Mouse (Mus musculus) liver, adult 2 months (tissue): ENCODE data around the gene Agps. TPM values are rescaled to one million over a fixed set of nuclear protein-coding genes. Genes with fewer than 3 reads are reported as not detected.
A peak's percentile ranks its signal among the peaks of the same experiment; 100 is the strongest.

Source experiments
- DNase-seq: peaks from one replicate; pipeline ENCODE4 v3.0.0-alpha.2; 2011; ENCODE audit warnings: low read depth, low spot score; ENCODE audit errors: extremely low read depth
- H3K27ac ChIP-seq: fragments of 200-500 bp; replicated peaks from 2 replicates; pipeline ENCODE4 v1.5.1; 2012; ENCODE audit warnings: low read depth, mild to moderate bottlenecking, control low read depth, inconsistent platforms, low read length; ENCODE audit not compliant: insufficient read depth
- H3K27me3 ChIP-seq: fragments of 200-500 bp; 2 replicates; pipeline ENCODE4 v1.6.1; 2012; ENCODE audit warnings: mild to moderate bottlenecking, moderate library complexity, low read length, inconsistent platforms; ENCODE audit not compliant: control insufficient read depth, insufficient read depth
- H3K36me3 ChIP-seq: fragments of 200-500 bp; 2 replicates; pipeline ENCODE4 v1.6.1; 2012; ENCODE audit warnings: low read length, inconsistent platforms; ENCODE audit not compliant: control insufficient read depth, insufficient read depth
- H3K4me1 ChIP-seq: fragments of 200-500 bp; 2 replicates; pipeline ENCODE4 v1.6.1; 2011; ENCODE audit warnings: low read length; ENCODE audit not compliant: control insufficient read depth, insufficient read depth
- H3K4me3 ChIP-seq: fragments of 200-500 bp; 2 replicates; pipeline ENCODE4 v1.5.1; 2011; ENCODE audit warnings: low read depth, mild to moderate bottlenecking, control low read depth, low read length, moderate library complexity; ENCODE audit not compliant: insufficient read depth
- H3K79me2 ChIP-seq: fragments of 200-500 bp; 2 replicates; pipeline ENCODE4 v1.6.1; 2012; ENCODE audit warnings: inconsistent platforms, mild to moderate bottlenecking, low read length, moderate library complexity; ENCODE audit not compliant: control insufficient read depth, insufficient read depth
- H3K9ac ChIP-seq: fragments of 200-500 bp; 2 replicates; pipeline ENCODE4 v1.6.1; 2012; ENCODE audit warnings: low read depth, mild to moderate bottlenecking, control low read depth, inconsistent platforms, low read length
- CTCF ChIP-seq: fragments of 200-500 bp; IDR thresholded peaks from 2 replicates; pipeline ENCODE4 v1.5.1; 2011; ENCODE audit warnings: low read depth, low read length, control low read depth
- POLR2A ChIP-seq: fragments of 200-500 bp; IDR thresholded peaks from 2 replicates; pipeline ENCODE4 v1.6.1; 2011; ENCODE audit warnings: low read length, control low read depth; ENCODE audit not compliant: insufficient read depth; ENCODE audit errors: extremely low read depth
- WGBS: fragments of 180-500 bp; shearing (Covaris S2); methylation state at CpG from one replicate; pipeline ENCODE4 v1.1.7; 2018; 5-methylcytosine and 5-hydroxymethylcytosine counted together
- polyA plus RNA-seq: library from polyadenylated mRNA; depleted of rRNA; stranded (reverse); fragments of >200 nt; gene quantifications from 2 replicates; pipeline ENCODE4 v1.2.3, GENCODE M21; 2012
- total RNA-seq: library from RNA; depleted of rRNA; stranded (reverse); fragments of >200 nt; gene quantifications from 2 replicates; pipeline ENCODE4 v1.2.3, GENCODE M21; 2014

Agps gene
- total and polyA plus RNA-seq, 2 experiments = 1.6 to 10.6 TPM

DNA sequence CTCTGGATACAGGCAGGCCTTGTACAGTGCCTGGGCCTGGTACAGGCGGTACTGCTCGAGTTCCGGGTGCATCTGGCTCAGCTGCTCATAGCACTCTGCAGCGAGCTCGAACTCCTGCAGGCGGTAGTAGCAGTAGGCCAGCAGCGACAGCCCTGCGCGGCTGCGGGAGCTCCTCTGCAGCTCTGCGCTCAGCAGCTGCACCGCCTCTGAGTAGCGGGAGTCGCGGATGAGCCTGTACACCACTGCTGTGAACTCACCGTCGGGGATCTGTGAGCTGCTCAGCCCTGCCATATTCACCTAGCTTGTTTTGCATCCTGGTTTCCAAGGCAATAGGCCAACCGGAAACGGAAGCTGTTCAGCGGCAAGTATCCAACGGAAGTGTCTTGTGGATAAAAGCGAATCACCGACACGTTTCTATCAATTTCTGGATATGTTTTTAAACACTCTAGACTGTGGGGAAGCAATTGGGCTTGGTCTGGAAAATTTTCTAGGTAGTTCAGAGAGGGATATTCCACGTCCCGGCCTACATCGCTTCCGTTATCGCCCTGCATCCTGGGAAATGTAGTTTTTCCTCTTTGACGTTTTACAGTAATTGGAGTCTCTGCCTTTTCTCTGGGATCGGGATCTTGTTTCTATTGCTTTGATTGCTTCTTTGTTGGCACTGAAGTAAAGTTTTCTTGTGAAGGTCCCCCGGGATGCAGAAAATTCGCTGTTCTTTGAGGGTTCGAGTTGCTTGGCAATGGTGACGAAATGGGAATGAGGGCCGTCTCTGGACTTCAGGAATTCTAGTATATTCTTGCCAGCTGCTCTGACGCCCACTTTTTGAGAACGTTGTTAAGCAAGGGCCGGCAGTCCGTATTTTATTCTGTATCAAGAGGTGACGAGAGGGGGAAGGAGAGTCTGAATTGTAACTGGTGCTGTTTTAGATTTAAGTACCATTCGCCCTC, 106.4 kb downstream of the Agps start, which contains the start of gene Ttc30b:
TSS of gene Ttc30b (minus strand) at position 469 of the 947 bp plus-strand sequence.
- Histone ChIP-seq H3K27me3 (no peaks in the 10 kb centered on the region), H3K79me2 (no peaks in the 10 kb centered on the region; the same call in 1 of the 2 replicates), H3K9ac (peak within 1 kb of the TSS; percentile 49), H3K27ac (peak within 1 kb of the TSS; percentile 1; the same call in 1 of the 2 replicates), H3K36me3 (no peaks in the 10 kb centered on the region), H3K4me1 (peaks cover 6% of the 10 kb centered on the region; the same call in 1 of the 2 replicates), H3K4me3 (peak within 1 kb of the TSS; percentile 53)
- DNase-seq = peak; percentile 80
- 3% methylated on average over 42 of the region's 42 CpGs for WGBS
- no peak for TF ChIP-seq POLR2A
- TF ChIP-seq CTCF = no peak

DNA sequence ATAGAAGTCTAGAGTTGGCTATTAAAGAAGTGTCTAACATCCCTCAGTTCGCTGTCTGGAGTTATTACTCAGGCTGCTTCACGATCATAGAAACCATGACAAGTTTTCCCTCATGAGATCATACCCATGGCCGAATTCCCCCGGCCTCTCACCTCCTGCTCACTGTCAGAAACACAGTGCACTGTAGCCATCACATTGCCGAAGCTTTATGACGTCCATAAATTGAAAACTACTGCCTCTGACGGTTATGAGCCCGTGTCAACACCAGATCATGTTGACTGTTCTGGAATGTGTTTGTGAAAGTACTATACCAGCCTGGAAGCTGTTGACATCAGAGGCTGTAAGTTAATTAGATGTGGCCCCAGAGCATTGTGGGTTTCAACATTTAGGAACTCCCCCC, 118.7 kb downstream of the Agps start:
- H3K4me3 ChIP-seq = no peak overlapping the region
- 86% methylated on average over 8 of the region's 8 CpGs for WGBS
- no peak overlapping the region for H3K27ac ChIP-seq
- DNase-seq = no peak
- no peaks in the 10 kb centered on the region for H3K79me2 ChIP-seq
- no peak for TF ChIP-seq CTCF
- TF ChIP-seq POLR2A = no peak
- H3K4me1 ChIP-seq = no peaks in the 10 kb centered on the region
- H3K9ac ChIP-seq = no peak overlapping the region
- H3K27me3 ChIP-seq = no peaks in the 10 kb centered on the region
- no peaks in the 10 kb centered on the region for H3K36me3 ChIP-seq

DNA sequence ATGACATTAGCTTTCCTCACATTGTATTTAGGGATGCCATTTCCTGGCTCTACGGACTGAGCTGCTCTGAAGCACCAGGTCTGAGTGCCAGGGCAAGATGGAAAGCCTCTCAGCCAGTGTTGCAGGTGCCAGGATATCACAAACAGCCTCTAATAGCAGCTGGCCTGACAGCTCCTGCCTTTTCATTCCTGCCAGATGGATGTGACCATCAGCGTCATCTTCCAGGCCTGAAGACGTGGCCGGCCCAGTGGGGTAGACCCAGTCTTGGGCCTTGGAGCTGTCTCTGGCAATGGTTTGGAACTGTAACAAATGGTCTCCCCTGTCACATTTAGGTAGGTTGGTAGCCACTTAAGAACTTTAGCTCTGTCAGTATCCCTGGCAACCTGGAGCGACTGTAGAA, 121.3 kb downstream of the Agps start:
- Histone ChIP-seq H3K79me2 (no peaks in the 10 kb centered on the region), H3K36me3 (no peaks in the 10 kb centered on the region), H3K9ac (no peak overlapping the region), H3K27ac (no peak overlapping the region), H3K27me3 (no peaks in the 10 kb centered on the region), H3K4me1 (no peaks in the 10 kb centered on the region), H3K4me3 (no peak overlapping the region)
- WGBS = 94% methylated on average over 5 of the region's 5 CpGs
- TF ChIP-seq CTCF (no peak), POLR2A (no peak)
- DNase-seq = no peak

DNA sequence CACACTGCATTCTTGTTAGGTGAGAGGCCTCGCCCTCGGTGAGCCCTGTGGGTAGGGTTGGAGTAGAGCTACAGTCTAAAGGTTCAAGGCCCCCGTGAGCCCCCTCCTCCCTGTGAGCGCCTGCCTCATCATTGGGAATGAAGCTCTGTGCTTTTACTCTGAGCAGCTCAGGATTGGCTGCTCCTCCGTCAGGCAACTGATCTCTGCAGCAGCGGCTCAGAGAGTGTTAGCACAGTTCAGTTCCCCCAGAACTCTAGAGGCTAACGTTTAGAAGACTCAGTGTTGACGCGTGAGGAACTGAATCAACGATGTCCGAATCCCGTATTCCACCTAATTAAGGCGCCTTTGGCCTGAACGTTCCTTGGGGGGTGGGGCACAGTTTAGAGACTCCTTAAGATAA, 123.7 kb downstream of the Agps start:
- H3K9ac ChIP-seq = no peak overlapping the region
- no peak for TF ChIP-seq POLR2A
- no peak for TF ChIP-seq CTCF
- H3K27ac ChIP-seq = no peak overlapping the region
- H3K27me3 ChIP-seq = no peaks in the 10 kb centered on the region
- H3K79me2 ChIP-seq = no peaks in the 10 kb centered on the region
- H3K36me3 ChIP-seq = no peaks in the 10 kb centered on the region
- DNase-seq = no peak
- WGBS = 56% methylated on average over 14 of the region's 14 CpGs
- no peak overlapping the region for H3K4me3 ChIP-seq
- no peaks in the 10 kb centered on the region for H3K4me1 ChIP-seq

DNA sequence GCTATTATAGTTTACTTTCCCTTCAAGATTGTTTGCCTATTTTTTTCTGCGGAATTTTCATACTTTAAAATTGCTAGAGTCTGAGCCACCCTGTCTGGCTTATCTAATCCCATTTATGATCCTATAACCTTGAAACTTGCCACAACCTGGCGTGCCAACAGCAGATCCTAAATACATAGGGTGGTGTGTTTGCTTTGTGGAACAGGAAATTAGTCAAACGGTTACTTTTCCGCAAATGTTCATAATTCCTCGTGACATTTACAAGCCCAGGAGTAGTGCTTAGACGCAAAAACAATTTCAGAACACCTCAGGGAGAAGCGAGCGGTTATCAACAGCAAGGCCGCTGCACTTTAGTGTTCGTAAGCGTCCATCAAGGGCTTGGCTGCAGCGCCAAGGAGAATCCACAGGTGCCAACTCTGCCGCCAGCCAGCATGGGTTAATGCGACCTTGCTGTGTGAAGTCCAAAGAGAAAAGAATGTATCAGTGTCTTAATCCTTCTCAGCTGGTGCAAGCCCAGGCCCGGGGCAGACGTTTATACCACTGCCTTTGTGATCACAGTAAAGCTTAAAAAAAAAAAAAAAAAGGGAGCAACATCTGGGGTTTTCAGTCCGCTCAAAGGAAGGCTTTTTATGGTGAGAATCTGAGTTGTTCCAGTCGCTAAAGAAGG, 127.3 kb downstream of the Agps start:
- Histone ChIP-seq H3K27ac (no peak overlapping the region), H3K27me3 (no peaks in the 10 kb centered on the region), H3K4me1 (no peaks in the 10 kb centered on the region; the same call in 1 of the 2 replicates), H3K79me2 (no peaks in the 10 kb centered on the region), H3K4me3 (no peak overlapping the region), H3K36me3 (no peaks in the 10 kb centered on the region), H3K9ac (no peak overlapping the region)
- TF ChIP-seq CTCF = no peak
- no peak for TF ChIP-seq POLR2A
- 56% methylated on average over 18 of the region's 18 CpGs for WGBS
- DNase-seq = no peak
